Mouse (Mus musculus): Measurements from ENCODE around the gene Smg1.

DNA sequence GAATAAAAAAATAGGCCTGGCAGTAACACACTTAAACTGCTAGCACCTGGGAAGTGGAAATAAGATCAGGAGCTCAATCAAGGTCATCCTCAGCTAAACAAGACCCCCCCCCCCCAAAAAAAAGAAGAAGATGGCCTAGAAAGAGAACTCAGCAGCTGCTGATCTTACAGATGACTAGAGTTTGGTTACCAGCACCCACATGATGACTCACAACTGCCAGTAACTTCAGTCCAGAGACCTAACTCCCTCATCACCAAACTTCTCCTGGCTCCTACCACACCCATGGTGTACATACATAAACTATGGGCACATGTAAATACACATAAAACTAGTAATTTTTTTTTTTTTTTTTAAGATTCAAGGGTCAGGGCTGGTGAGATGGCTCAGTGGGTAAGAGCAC lies 3.1 kb downstream of the Smg1 start:
- TF ChIP-seq CTCF (IDR thresholded peaks at IDR 0.05; ENCODE audit: low read depth, low read length) (no peak), TAL1 (conservative IDR thresholded peaks at IDR 0.05; ENCODE audit: low read depth, low read length) (no peak), POLR2AphosphoS5 (IDR thresholded peaks at IDR 0.05; ENCODE audit: insufficient replicate concordance, low read depth, low read length) (no peak), GATA1 (IDR thresholded peaks at IDR 0.05; ENCODE audit: borderline replicate concordance, low read length) (no peak), GATA2 (IDR thresholded peaks at IDR 0.05; ENCODE audit: borderline replicate concordance, low read depth, low read length) (no peak)

Measured in G1E (cell line).